Mouse (Mus musculus) gonadal fat pad, adult 2 months (tissue): ENCODE data around the gene Hal. TPM values are rescaled to one million over a fixed set of nuclear protein-coding genes. Genes with fewer than 3 reads are reported as not detected.

Source experiments
- DNase-seq: peaks from one replicate; pipeline ENCODE4 v3.0.0-alpha.2; 2012; ENCODE audit warnings: low read depth
- polyA plus RNA-seq: library from polyadenylated mRNA; depleted of rRNA; stranded (reverse); fragments of >200 nt; gene quantifications from 2 replicates; pipeline ENCODE4 v1.2.3, GENCODE M21; 2012; rRNA removed

The Hal gene
- polyA plus RNA-seq, 1 experiment, result 8.0 TPM

DNA sequence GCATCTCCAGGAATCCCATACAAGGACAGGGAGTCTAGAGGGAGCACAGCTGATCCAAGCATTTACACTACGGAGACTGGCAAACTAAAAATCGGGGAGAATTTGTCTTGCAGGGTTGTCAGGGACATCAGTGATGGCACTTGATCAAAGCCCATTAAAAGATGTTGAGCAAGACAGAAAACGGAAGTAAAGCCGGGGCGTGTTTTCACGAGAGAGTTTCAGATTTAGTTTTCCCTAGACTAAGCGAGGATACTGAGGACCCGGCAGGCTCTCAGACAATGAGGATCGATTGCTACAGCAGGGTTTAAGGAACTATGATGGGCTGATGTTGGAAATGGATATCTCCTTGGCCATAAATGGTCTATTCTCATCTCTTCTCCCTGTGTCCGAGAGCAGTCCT, 78.5 kb downstream of the Hal start:
- DNase-seq, result no peak

DNA sequence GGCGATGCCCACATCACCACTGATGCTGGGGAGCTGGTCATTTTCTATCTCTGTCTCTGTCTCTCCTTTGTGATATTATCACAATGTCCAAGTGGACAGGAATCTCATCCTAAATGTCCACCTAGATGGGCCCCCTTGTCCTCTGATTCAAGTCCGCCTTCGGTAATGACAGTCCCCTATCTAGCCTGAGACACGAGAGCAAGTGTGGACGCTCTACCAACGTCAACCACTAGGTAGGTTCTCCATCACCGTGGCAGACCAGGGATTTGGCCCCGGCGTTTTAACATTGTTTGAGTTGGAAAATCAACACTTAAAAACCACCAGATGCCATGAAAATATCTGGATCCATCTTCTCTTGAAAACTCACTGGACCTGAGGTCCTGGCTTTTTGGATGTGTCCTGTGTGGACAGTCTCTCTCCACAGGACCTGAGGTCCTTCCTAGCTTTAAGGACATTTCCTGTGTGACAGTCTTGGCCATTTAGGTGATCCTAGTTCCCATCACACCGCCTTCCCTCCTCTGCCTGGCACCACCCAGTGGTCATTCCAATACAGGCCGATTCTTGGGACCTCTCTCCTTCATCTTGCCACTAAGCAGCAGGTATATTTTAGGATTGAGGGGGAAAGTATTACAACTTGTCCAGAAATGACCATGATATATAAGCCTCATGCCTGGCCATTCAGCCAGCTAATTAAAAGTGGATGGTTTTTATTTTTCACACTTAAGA, 79.4 kb downstream of the Hal start:
- DNase-seq, result no peak

DNA sequence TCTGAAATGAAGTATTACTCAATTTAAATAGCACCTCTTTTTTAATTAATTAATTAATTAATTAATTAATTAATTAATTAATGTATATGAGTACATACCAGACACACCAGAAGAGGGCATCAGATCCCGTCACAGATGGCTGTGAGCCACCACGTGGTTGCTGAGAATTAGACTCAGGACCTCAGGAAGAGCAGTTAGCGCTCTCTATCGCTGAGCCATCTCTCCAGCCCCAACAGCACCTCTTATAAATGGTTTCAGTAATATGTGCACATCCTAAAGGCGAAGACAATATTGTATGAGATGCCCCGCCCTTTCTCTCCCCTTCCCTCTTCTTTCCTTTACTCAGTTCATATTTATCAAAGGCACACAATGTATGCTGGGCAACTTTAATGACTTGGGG, 80.1 kb downstream of the Hal start:
- DNase-seq, result no peak

Other genes with a start within 250 kb of the Hal start
- 20.7 and 25.0 TPM in 2 replicates for gene Elk3, start 177.6 kb upstream of the Hal start, polyA plus RNA-seq
- 39.1 and 42.1 TPM in 2 replicates for gene Lta4h, start 35.4 kb upstream of the Hal start, polyA plus RNA-seq
- gene Amdhd1, start 51.3 kb downstream of the Hal start, polyA plus RNA-seq, result 1.1 and 1.7 TPM in 2 replicates
- gene Ccdc38, start 51.9 kb downstream of the Hal start, polyA plus RNA-seq, result 0.09 and 0.23 TPM in 2 replicates
- gene Snrpf, start 100.9 kb downstream of the Hal start, polyA plus RNA-seq, result 12.8 and 21.0 TPM in 2 replicates
- gene Ntn4, start 151.9 kb downstream of the Hal start, polyA plus RNA-seq, result 6.7 and 7.6 TPM in 2 replicates